Mouse (Mus musculus): ENCODE data around the gene Prelp. TPM values are rescaled to one million over a fixed set of nuclear protein-coding genes. Genes with fewer than 3 reads are reported as not detected.
"Not testable (repeated sequence)": the region's sequence is repeated elsewhere in the genome, so short reads cannot be mapped to it uniquely, and the experiment has no call there.

The Prelp gene
- polyA plus RNA-seq, 1 experiment from 2014 or later = 5.5 TPM

- Histone ChIP-seq H3K4me3 (ENCODE audit: low read depth, low read length) (no peak overlapping the region), H3K36me3 (replicated peaks; ENCODE audit: insufficient read depth, low read length) (no peaks in the 10 kb centered on the region), H3K9ac (replicated peaks) (no peak overlapping the region), H3K4me1 (ENCODE audit: insufficient read depth) (peaks cover 35% of the 10 kb centered on the region), H3K27ac (ENCODE audit: low read depth) (no peak overlapping the region), H3K9me3 (ENCODE audit: low read length) (no peaks in the 10 kb centered on the region), H3K27me3 (ENCODE audit: insufficient read depth, low read length) (no peaks in the 10 kb centered on the region), H3K4me2 (ENCODE audit: low read depth, low read length) (no peak overlapping the region)
- DNase-seq (no peak), ATAC-seq (no peak)
- WGBS (ENCODE audit: insufficient replicate concordance) = 52% methylated on average over 5 of the region's 5 CpGs
- no peak for TF ChIP-seq CTCF (IDR thresholded peaks at IDR 0.05; ENCODE audit: low read depth)
- TF ChIP-seq EP300 (IDR thresholded peaks at IDR 0.05; ENCODE audit: low read depth) = no peak
Measured at GRCm38 (mm10) chr1:133964742-133965141, 43.5 kb upstream of the Prelp start.

GRCm38 (mm10) chr1:133963578-133963977 lies 42.4 kb upstream of the Prelp start:
- H3K27ac ChIP-seq (ENCODE audit: low read depth); H3K9ac ChIP-seq (replicated peaks); H3K9me3 ChIP-seq (ENCODE audit: low read length); ATAC-seq; H3K4me3 ChIP-seq (ENCODE audit: low read depth, low read length); H3K36me3 ChIP-seq (replicated peaks; ENCODE audit: insufficient read depth, low read length); H3K4me2 ChIP-seq (ENCODE audit: low read depth, low read length); H3K27me3 ChIP-seq (ENCODE audit: insufficient read depth, low read length); DNase-seq: not testable (repeated sequence)
- WGBS (ENCODE audit: insufficient replicate concordance) = 78% methylated on average over 1 of the region's 1 CpGs
- H3K4me1 ChIP-seq (ENCODE audit: insufficient read depth) = peaks cover 31% of the 10 kb centered on the region

GRCm38 (mm10) chr1:133963128-133963527 lies 41.9 kb upstream of the Prelp start:
- not testable (repeated sequence) for H3K4me2 ChIP-seq (ENCODE audit: low read depth, low read length); H3K9ac ChIP-seq (replicated peaks); H3K27me3 ChIP-seq (ENCODE audit: insufficient read depth, low read length); H3K4me3 ChIP-seq (ENCODE audit: low read depth, low read length); DNase-seq; H3K27ac ChIP-seq (ENCODE audit: low read depth); ATAC-seq; H3K9me3 ChIP-seq (ENCODE audit: low read length); H3K36me3 ChIP-seq (replicated peaks; ENCODE audit: insufficient read depth, low read length)
- peaks cover 29% of the 10 kb centered on the region for H3K4me1 ChIP-seq (ENCODE audit: insufficient read depth)
- WGBS (ENCODE audit: insufficient replicate concordance) = 56% methylated on average over 3 of the region's 3 CpGs

- peak; percentile 82 for ATAC-seq
- no peaks in the 10 kb centered on the region for H3K36me3 ChIP-seq (replicated peaks; ENCODE audit: insufficient read depth, low read length)
- H3K4me3 ChIP-seq (ENCODE audit: low read depth, low read length) = no peak overlapping the region
- peak; percentile 77 for DNase-seq
- H3K9ac ChIP-seq (replicated peaks) = no peak overlapping the region
- H3K4me1 ChIP-seq (ENCODE audit: insufficient read depth) = peaks cover 18% of the 10 kb centered on the region
- 0 out of 2 replicates have a peak overlapping the region, but pooled peaks have one; percentile 22 for H3K4me2 ChIP-seq (ENCODE audit: low read depth, low read length)
- 37% methylated on average over 18 of the region's 18 CpGs for WGBS (ENCODE audit: insufficient replicate concordance)
- no peaks in the 10 kb centered on the region for H3K27me3 ChIP-seq (ENCODE audit: insufficient read depth, low read length)
- no peaks in the 10 kb centered on the region for H3K9me3 ChIP-seq (ENCODE audit: low read length)
- TF ChIP-seq CTCF (IDR thresholded peaks at IDR 0.05; ENCODE audit: low read depth) (peak; percentile 80), EP300 (IDR thresholded peaks at IDR 0.05; ENCODE audit: low read depth) (0 out of 2 replicates have a peak, but pooled peaks have one; percentile 29)
- peak overlapping the region; percentile 2; the same call in 1 of the 2 replicates for H3K27ac ChIP-seq (ENCODE audit: low read depth)
Measured at GRCm38 (mm10) chr1:133961281-133962134, 40.3 kb upstream of the Prelp start.

GRCm38 (mm10) chr1:133959521-133959920 lies 38.3 kb upstream of the Prelp start:
- H3K4me2 ChIP-seq (ENCODE audit: low read depth, low read length) = no peak overlapping the region
- H3K36me3 ChIP-seq (replicated peaks; ENCODE audit: insufficient read depth, low read length) = no peaks in the 10 kb centered on the region
- H3K4me3 ChIP-seq (ENCODE audit: low read depth, low read length) = no peak overlapping the region
- no peak overlapping the region for H3K27ac ChIP-seq (ENCODE audit: low read depth)
- no peaks in the 10 kb centered on the region for H3K27me3 ChIP-seq (ENCODE audit: insufficient read depth, low read length)
- DNase-seq = no peak
- no peak overlapping the region for H3K9ac ChIP-seq (replicated peaks)
- no peak for TF ChIP-seq EP300 (IDR thresholded peaks at IDR 0.05; ENCODE audit: low read depth)
- TF ChIP-seq CTCF (IDR thresholded peaks at IDR 0.05; ENCODE audit: low read depth) = no peak
- 83% methylated on average over 5 of the region's 5 CpGs for WGBS (ENCODE audit: insufficient replicate concordance)
- H3K9me3 ChIP-seq (ENCODE audit: low read length) = no peaks in the 10 kb centered on the region
- H3K4me1 ChIP-seq (ENCODE audit: insufficient read depth) = peaks cover 6% of the 10 kb centered on the region
- ATAC-seq = no peak

- no peaks in the 10 kb centered on the region for H3K27me3 ChIP-seq (ENCODE audit: insufficient read depth, low read length)
- TF ChIP-seq CTCF (IDR thresholded peaks at IDR 0.05; ENCODE audit: low read depth) = no peak
- peak; percentile 72 for TF ChIP-seq EP300 (IDR thresholded peaks at IDR 0.05; ENCODE audit: low read depth)
- H3K4me3 ChIP-seq (ENCODE audit: low read depth, low read length) = no peak overlapping the region
- WGBS (ENCODE audit: insufficient replicate concordance) = 28% methylated on average over 2 of the region's 2 CpGs
- no peak for DNase-seq
- H3K9me3 ChIP-seq (ENCODE audit: low read length) = no peaks in the 10 kb centered on the region
- H3K36me3 ChIP-seq (replicated peaks; ENCODE audit: insufficient read depth, low read length) = no peaks in the 10 kb centered on the region
- ATAC-seq = no peak; the same call in 1 of the 2 replicates
- H3K4me1 ChIP-seq (ENCODE audit: insufficient read depth) = peaks cover 25% of the 10 kb centered on the region
- no peak overlapping the region for H3K4me2 ChIP-seq (ENCODE audit: low read depth, low read length)
- peak overlapping the region; percentile 23; the same call in 1 of the 2 replicates for H3K9ac ChIP-seq (replicated peaks)
- peak overlapping the region; percentile 48 for H3K27ac ChIP-seq (ENCODE audit: low read depth)
Measured at GRCm38 (mm10) chr1:133954009-133954408, 32.8 kb upstream of the Prelp start.

All from liver, postnatal 0 days (tissue).